Mouse (Mus musculus): Measurements from ENCODE around the gene Hoxa9. TPM values are rescaled to one million over a fixed set of nuclear protein-coding genes. Genes with fewer than 3 reads are reported as not detected.

The Hoxa9 gene
- polyA plus RNA-seq, 1 experiment from 2014 or later, result 58.3 TPM

- Histone ChIP-seq H3K4me3 (peak overlapping the region; percentile 16), H3K27ac (peak overlapping the region; percentile 15; the same call in 1 of the 2 replicates), H3K4me1 (peaks cover 46% of the 10 kb centered on the region), H3K4me2 (replicated peaks) (peak overlapping the region; percentile 52), H3K9me3 (no peaks in the 10 kb centered on the region), H3K27me3 (peaks cover 57% of the 10 kb centered on the region), H3K9ac (peak overlapping the region; percentile 48; the same call in 1 of the 2 replicates), H3K36me3 (no peaks in the 10 kb centered on the region)
- WGBS, result 5% methylated on average over 3 of the region's 3 CpGs
- ATAC-seq (ENCODE audit: low FRiP score, low read depth), result no peak
Measured at GRCm38 (mm10) chr6:52267691-52268090, 36.8 kb upstream of the Hoxa9 start.

DNA sequence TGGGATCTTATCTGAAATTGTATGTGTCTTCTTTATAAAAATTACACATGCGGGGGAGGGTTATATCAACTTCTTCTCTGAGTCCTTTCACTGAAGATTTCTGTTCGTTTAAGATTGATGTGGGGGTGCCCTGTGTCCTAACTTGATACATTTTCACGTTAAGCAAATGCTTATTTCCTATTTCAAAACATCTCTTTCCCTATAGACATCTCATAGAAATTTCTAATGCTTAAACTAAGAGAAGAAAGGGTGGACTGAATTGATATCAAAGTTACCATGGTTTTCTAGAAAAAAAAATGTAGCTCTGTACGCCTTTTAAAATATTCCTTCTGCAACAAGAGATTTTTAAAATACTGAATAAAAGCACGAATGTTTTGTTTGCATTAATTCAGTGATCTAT is 36.3 kb upstream of the Hoxa9 start:
- WGBS, result 25% methylated on average over 5 of the region's 5 CpGs
- peaks cover 49% of the 10 kb centered on the region for H3K4me1 ChIP-seq
- H3K4me3 ChIP-seq, result peak overlapping the region; percentile 95; the same call in 1 of the 2 replicates
- peaks cover 54% of the 10 kb centered on the region for H3K27me3 ChIP-seq
- peak overlapping the region; percentile 69 for H3K4me2 ChIP-seq (replicated peaks)
- no peaks in the 10 kb centered on the region for H3K9me3 ChIP-seq
- H3K27ac ChIP-seq, result no peak overlapping the region
- H3K9ac ChIP-seq, result peak overlapping the region; percentile 100; the same call in 1 of the 2 replicates
- H3K36me3 ChIP-seq, result no peaks in the 10 kb centered on the region
- no peak for ATAC-seq (ENCODE audit: low FRiP score, low read depth)

- H3K4me2 ChIP-seq (replicated peaks), result peak overlapping the region; percentile 69
- H3K36me3 ChIP-seq, result no peaks in the 10 kb centered on the region
- peaks cover 56% of the 10 kb centered on the region for H3K27me3 ChIP-seq
- peak overlapping the region; percentile 100 for H3K9ac ChIP-seq
- H3K27ac ChIP-seq, result peak overlapping the region; percentile 97
- no peaks in the 10 kb centered on the region for H3K9me3 ChIP-seq
- no peak for ATAC-seq (ENCODE audit: low FRiP score, low read depth)
- H3K4me1 ChIP-seq, result peaks cover 55% of the 10 kb centered on the region
- 3% methylated on average over 9 of the region's 9 CpGs for WGBS
- peak overlapping the region; percentile 95 for H3K4me3 ChIP-seq
Measured at GRCm38 (mm10) chr6:52266666-52266985, 35.7 kb upstream of the Hoxa9 start.

DNA sequence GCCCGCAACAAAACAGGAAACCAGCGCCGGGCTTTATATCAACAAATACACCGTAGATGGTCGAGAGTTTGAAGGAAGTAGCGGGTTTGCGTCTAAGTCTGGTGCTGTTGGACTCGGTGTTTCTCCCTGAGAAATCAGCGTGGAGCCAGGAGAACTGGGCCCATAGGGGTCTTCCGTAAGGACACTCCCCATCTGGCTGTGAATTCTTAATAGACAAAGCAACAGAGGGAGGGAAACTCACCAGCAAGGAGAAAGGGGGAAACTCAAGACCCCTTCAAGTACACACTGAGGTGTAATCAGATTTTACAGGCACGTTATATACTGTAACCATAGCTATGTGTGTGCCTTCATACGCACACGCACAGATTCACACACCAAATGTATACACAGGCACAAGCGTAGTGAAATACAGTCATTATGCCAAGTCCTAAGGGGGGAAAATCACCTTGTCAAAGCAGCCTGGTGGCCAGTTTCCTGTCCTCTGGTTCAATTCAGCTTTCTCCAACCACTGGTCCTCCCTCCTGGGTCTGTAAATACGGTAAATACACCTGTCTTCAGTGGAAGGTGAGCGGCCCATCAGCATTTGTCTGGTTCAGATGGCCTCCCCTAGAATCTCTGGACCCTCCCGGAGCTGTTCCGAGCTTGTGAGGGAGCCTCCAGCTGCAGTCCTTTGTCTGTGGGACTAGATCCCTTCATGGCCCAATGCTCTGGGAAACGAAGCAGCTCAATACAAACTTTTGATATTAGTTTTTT is 35.2 kb upstream of the Hoxa9 start:
- Histone ChIP-seq H3K4me2 (replicated peaks) (peak overlapping the region; percentile 69), H3K9me3 (no peaks in the 10 kb centered on the region), H3K4me1 (peaks cover 56% of the 10 kb centered on the region), H3K27me3 (peaks cover 54% of the 10 kb centered on the region), H3K36me3 (no peaks in the 10 kb centered on the region), H3K4me3 (peak overlapping the region; percentile 95), H3K27ac (peak overlapping the region; percentile 97), H3K9ac (peak overlapping the region; percentile 100)
- WGBS, result 2% methylated on average over 19 of the region's 19 CpGs
- ATAC-seq (ENCODE audit: low FRiP score, low read depth), result 0 out of 2 replicates have a peak, but pooled peaks have one; percentile 2

DNA sequence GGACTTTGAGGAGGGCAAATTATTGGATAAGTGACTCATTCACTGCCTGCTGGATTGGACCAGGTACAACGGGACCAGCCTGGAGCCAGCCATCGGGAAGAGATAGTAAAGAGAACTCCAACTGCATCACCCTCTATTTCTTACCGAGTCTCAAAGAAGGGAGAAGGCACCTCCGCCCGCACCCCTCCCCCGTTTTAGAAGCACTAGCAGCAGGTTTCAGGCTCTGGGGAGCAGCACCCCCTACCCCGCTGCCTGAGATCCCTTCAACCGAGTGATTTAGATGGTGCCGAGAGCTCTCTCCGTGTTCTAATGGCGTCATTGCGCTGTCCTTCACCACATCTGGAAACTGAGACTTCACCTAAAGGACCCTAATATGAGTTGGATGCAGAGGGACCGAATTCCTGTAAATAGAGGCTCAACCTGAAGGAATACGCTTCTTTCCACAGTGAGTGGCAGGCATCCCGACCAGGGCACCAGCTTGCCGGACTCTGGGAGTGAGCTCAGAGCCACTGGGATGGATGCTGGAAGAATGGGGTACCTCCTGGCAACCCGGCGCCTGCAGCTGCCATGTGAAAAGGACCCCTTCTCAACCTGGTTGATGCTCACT is 34.5 kb upstream of the Hoxa9 start:
- Histone ChIP-seq H3K27me3 (peaks cover 49% of the 10 kb centered on the region), H3K4me2 (replicated peaks) (peak overlapping the region; percentile 69), H3K4me1 (peaks cover 50% of the 10 kb centered on the region)

DNA sequence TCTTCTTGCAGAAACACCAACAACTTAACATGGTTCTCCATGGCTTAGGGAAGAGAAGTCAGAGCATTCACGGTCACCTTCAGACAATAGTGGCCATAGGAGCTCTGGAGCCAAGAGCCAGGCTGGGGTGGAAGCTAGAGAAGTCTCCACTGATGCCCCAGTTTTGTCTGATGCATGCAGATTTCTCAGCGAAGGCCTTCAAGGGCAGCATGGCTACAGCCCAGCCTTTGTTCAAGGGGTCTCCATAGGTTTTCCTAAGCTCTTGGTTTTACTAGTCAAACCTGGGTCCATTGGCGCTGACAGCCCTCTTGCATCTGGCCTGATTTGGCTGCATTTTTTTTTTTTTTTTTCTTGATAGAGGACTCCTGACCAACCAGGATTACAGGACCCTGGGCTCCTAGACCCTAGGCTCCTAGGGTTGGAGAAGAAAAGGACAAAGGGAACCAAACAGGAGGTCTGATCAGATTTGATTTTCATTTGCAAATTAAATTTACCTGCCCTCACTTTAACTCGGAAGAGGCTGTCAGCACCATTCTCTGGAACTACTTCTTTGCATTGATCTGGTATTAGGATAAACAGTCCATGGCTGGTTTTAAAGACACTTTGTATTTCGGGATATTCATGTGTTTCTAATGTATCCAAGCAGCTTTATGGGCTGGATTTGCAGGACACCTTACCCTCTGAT is 33.4 kb upstream of the Hoxa9 start:
- Histone ChIP-seq H3K36me3 (no peaks in the 10 kb centered on the region), H3K4me1 (peaks cover 46% of the 10 kb centered on the region), H3K9ac (peak overlapping the region; percentile 100), H3K27ac (peak overlapping the region; percentile 97), H3K27me3 (peaks cover 37% of the 10 kb centered on the region), H3K4me3 (peak overlapping the region; percentile 95), H3K9me3 (no peaks in the 10 kb centered on the region), H3K4me2 (replicated peaks) (peak overlapping the region; percentile 69)
- 7% methylated on average over 5 of the region's 5 CpGs for WGBS
- ATAC-seq (ENCODE audit: low FRiP score, low read depth), result no peak

More for the DNA sequence above, 34.5 kb upstream of the Hoxa9 start:
- peak overlapping the region; percentile 97 for H3K27ac ChIP-seq
- no peak for ATAC-seq (ENCODE audit: low FRiP score, low read depth)
- H3K9me3 ChIP-seq, result no peaks in the 10 kb centered on the region
- H3K9ac ChIP-seq, result peak overlapping the region; percentile 100
- 1% methylated on average over 18 of the region's 18 CpGs for WGBS
- no peaks in the 10 kb centered on the region for H3K36me3 ChIP-seq
- peak overlapping the region; percentile 95 for H3K4me3 ChIP-seq

- Histone ChIP-seq H3K9ac (peak overlapping the region; percentile 100), H3K36me3 (no peaks in the 10 kb centered on the region), H3K4me2 (replicated peaks) (peak overlapping the region; percentile 69), H3K9me3 (no peaks in the 10 kb centered on the region), H3K4me1 (peaks cover 39% of the 10 kb centered on the region), H3K27ac (peak overlapping the region; percentile 97), H3K4me3 (peak overlapping the region; percentile 95), H3K27me3 (peaks cover 27% of the 10 kb centered on the region)
- ATAC-seq (ENCODE audit: low FRiP score, low read depth), result no peak
- WGBS, result 4% methylated on average over 6 of the region's 6 CpGs
Measured at GRCm38 (mm10) chr6:52263321-52263585, 32.4 kb upstream of the Hoxa9 start.

GRCm38 (mm10) chr6:52262463-52263320 is 31.8 kb upstream of the Hoxa9 start:
- H3K27me3 ChIP-seq, result peaks cover 23% of the 10 kb centered on the region
- H3K27ac ChIP-seq, result peak overlapping the region; percentile 97

DNA sequence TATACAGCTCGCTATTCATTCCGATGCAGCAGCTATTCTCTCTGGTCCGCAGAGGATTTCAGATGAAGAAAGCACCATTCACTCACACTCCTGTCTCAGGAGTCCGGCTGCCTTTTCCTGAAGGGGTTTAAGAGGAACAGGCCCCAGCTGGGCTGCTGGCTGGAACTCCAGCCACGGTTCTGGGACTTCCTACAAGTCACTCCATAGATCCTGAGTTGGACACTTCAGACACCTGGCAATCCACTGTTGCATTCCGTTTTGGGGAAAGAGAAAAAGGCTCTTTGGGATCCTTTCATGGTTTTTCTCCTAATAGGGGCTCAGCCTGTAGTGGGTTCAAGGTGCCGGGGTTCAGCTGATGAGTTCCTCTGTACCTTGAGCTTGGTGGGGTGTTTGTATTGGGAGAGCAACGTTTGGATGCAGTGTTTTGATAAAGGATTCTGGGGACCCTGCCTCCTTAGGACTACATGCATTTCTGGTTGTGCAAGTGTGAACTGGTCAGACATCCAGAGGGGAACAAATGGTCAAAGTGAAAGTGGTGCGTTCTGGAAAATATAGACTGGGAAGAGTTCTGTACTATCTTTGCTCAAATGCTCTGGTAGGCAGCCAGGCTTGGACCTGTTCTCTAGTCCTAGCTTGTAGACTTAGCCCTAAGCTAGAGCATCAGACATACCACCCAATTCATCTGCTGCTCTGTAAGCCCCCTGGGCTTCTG is 31.0 kb upstream of the Hoxa9 start:
- Histone ChIP-seq H3K9me3 (no peaks in the 10 kb centered on the region), H3K4me3 (peak overlapping the region; percentile 95), H3K9ac (peak overlapping the region; percentile 100), H3K4me1 (peaks cover 32% of the 10 kb centered on the region), H3K4me2 (replicated peaks) (peak overlapping the region; percentile 69), H3K36me3 (no peaks in the 10 kb centered on the region), H3K27me3 (peaks cover 23% of the 10 kb centered on the region), H3K27ac (peak overlapping the region; percentile 97)
- 4% methylated on average over 9 of the region's 9 CpGs for WGBS
- no peak for ATAC-seq (ENCODE audit: low FRiP score, low read depth)

More at GRCm38 (mm10) chr6:52262463-52263320, 31.8 kb upstream of the Hoxa9 start:
- peaks cover 33% of the 10 kb centered on the region for H3K4me1 ChIP-seq
- no peaks in the 10 kb centered on the region for H3K36me3 ChIP-seq
- H3K9ac ChIP-seq, result peak overlapping the region; percentile 100
- peak overlapping the region; percentile 95 for H3K4me3 ChIP-seq
- ATAC-seq (ENCODE audit: low FRiP score, low read depth), result no peak
- 3% methylated on average over 24 of the region's 24 CpGs for WGBS
- H3K4me2 ChIP-seq (replicated peaks), result peak overlapping the region; percentile 69
- H3K9me3 ChIP-seq, result no peaks in the 10 kb centered on the region

DNA sequence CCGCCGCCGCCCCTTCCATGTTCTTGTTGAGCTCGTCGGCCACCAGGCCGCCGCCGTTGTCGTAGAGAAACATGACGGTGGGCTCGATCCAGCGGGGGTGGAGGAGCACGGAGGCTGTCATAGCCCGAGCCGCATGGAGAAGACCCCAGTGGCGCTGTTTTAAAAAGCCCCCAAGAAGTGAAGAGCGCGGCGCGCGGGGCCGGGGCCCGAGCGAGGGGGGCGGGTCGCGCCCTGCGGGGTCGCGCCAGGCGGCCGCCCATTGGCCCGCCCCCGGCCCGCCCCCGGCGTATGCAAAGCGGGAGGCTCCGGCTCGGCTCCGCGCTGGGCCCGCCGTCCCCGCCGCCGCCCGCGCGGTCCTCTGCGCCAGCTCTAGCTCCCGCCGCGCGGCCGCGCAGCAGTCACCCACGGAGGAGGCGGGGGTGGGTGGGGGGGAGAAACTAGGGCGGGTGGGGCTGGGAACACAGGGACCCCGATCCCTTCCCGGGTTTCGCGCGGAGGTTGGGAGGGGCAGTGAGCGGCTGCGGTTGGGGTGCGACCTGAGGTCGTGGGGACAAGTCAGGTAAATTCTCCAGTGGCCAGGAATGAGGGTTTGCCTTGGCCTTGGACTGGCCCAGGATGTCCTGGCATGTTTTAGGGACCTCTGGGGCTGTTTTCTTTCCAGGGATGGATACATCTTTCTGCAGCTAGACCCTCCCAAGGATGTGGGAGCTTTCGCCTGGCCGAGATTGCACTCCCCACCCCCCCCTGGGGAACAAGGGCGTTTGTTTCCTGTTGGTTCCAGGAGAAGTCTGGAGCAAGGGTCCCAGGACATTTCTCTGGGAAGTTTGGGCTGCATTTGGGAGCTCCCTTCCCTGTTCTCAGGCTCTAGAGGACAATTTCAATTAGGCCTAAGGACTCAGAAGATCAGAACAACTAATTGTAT is 30.0 kb upstream of the Hoxa9 start, which contains the start of gene Hoxa13:
Hoxa13 (minus strand) TSS at position 227 of the 922 bp plus-strand sequence.
- WGBS, result under 1% methylated on average over 26 of the region's 72 CpGs
- H3K27ac ChIP-seq, result peak within 1 kb of the TSS; percentile 97
- peak; percentile 90 for ATAC-seq (ENCODE audit: low FRiP score, low read depth)
- peaks cover 19% of the 10 kb centered on the region for H3K27me3 ChIP-seq
- peak within 1 kb of the TSS; percentile 100 for H3K9ac ChIP-seq
- H3K4me2 ChIP-seq (replicated peaks), result peak within 1 kb of the TSS; percentile 69
- no peaks in the 10 kb centered on the region for H3K36me3 ChIP-seq
- H3K4me1 ChIP-seq, result peaks cover 23% of the 10 kb centered on the region
- H3K9me3 ChIP-seq, result no peaks in the 10 kb centered on the region
- H3K4me3 ChIP-seq, result peak within 1 kb of the TSS; percentile 95

Measured in limb, embryonic 13.5 days (tissue).